Mouse (Mus musculus): ENCODE data around the gene Ndrg2. TPM values are rescaled to one million over a fixed set of nuclear protein-coding genes. Genes with fewer than 3 reads are reported as not detected.
A peak's percentile ranks its signal among the peaks of the same experiment; 100 is the strongest.
"Not testable (repeated sequence)": the region's sequence is repeated elsewhere in the genome, so short reads cannot be mapped to it uniquely, and the experiment has no call there.

The Ndrg2 gene
- polyA plus RNA-seq, 1 experiment from 2014 or later, result 93.3 TPM

DNA sequence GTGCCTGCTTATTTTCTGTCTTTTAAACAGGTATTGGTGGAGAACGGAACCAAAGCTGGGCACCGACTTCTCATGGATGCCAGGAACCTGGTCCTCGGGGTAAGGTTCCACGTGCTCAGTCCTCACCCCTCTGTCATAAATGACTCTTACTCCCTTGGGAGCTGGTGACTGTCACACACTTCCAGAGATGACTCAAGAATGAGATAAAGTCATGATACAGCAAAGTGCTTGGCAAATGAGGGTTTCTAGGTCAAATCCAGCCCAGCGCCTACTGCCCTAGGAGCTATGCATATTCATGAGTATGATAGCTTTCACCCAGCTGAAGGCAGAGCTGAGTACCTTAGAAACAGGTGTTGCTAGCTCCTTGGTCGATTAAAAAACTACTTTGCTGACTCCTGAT is 24.1 kb downstream of the Ndrg2 start:
- ATAC-seq (ENCODE audit: low read depth), result no peak
- peaks cover 43% of the 10 kb centered on the region for H3K36me3 ChIP-seq (ENCODE audit: control insufficient read depth, insufficient read depth, low read length)
- 88% methylated on average over 6 of the region's 6 CpGs for WGBS

DNA sequence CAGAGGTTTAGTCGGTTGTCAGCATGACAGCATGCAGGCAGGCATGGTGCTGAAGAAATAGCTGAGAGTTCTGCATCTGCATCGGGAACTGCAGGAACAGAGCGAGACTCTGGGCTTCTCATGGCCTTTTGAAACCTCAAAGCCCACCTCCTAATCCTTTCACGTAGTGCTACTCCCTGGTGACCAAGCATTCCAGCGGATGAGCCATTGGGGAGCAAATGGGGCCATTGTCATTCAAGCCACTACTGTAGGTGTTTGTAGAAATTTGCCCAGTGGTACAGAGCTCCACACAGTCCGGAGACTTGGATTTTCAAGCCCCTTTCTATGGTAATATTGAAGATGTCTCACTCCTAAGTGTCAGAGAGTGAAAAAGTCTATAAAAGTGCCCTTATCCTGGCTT is 27.9 kb downstream of the Ndrg2 start:
- no peaks in the 10 kb centered on the region for H3K27me3 ChIP-seq (ENCODE audit: control insufficient read depth, insufficient read depth, low read depth, low read length)
- no peak overlapping the region for H3K27ac ChIP-seq (ENCODE audit: low read length)
- 67% methylated on average over 6 of the region's 6 CpGs for WGBS
- H3K4me1 ChIP-seq (replicated peaks; ENCODE audit: control insufficient read depth, insufficient read depth, low read length), result peaks cover 12% of the 10 kb centered on the region
- peaks cover 34% of the 10 kb centered on the region for H3K36me3 ChIP-seq (ENCODE audit: control insufficient read depth, insufficient read depth, low read length)
- H3K4me3 ChIP-seq (ENCODE audit: low read length), result no peak overlapping the region
- H3K9me3 ChIP-seq (ENCODE audit: control insufficient read depth, low read length), result no peaks in the 10 kb centered on the region
- H3K4me2 ChIP-seq (ENCODE audit: low read depth, low read length), result peak overlapping the region; percentile 79; the same call in 1 of the 2 replicates
- no peak overlapping the region for H3K9ac ChIP-seq (ENCODE audit: low read length)
- ATAC-seq (ENCODE audit: low read depth), result no peak

More for the DNA sequence above, 24.1 kb downstream of the Ndrg2 start:
- Histone ChIP-seq H3K4me1 (replicated peaks; ENCODE audit: control insufficient read depth, insufficient read depth, low read length) (peaks cover 16% of the 10 kb centered on the region), H3K27ac (ENCODE audit: low read length) (no peak overlapping the region), H3K9ac (ENCODE audit: low read length) (no peak overlapping the region), H3K9me3 (ENCODE audit: control insufficient read depth, low read length) (no peaks in the 10 kb centered on the region), H3K4me3 (ENCODE audit: low read length) (no peak overlapping the region), H3K27me3 (ENCODE audit: control insufficient read depth, insufficient read depth, low read depth, low read length) (no peaks in the 10 kb centered on the region), H3K4me2 (ENCODE audit: low read depth, low read length) (no peak overlapping the region)

GRCm38 (mm10) chr14:51884598-51885331 is 29.2 kb downstream of the Ndrg2 start, which contains the start of gene Mettl17:
Gene Mettl17 (plus strand): TSS chr14:51884842.
- Histone ChIP-seq H3K4me2 (ENCODE audit: low read depth, low read length) (peak within 1 kb of the TSS; percentile 79), H3K27me3 (ENCODE audit: control insufficient read depth, insufficient read depth, low read depth, low read length) (no peaks in the 10 kb centered on the region), H3K9me3 (ENCODE audit: control insufficient read depth, low read length) (no peaks in the 10 kb centered on the region), H3K4me1 (replicated peaks; ENCODE audit: control insufficient read depth, insufficient read depth, low read length) (peaks cover 12% of the 10 kb centered on the region), H3K36me3 (ENCODE audit: control insufficient read depth, insufficient read depth, low read length) (peaks cover 25% of the 10 kb centered on the region), H3K4me3 (ENCODE audit: low read length) (peak within 1 kb of the TSS; percentile 73), H3K27ac (ENCODE audit: low read length) (peak within 1 kb of the TSS; percentile 76), H3K9ac (ENCODE audit: low read length) (peak within 1 kb of the TSS; percentile 70)
- under 1% methylated on average over 43 of the region's 43 CpGs for WGBS
- peak; percentile 95 for ATAC-seq (ENCODE audit: low read depth)

DNA sequence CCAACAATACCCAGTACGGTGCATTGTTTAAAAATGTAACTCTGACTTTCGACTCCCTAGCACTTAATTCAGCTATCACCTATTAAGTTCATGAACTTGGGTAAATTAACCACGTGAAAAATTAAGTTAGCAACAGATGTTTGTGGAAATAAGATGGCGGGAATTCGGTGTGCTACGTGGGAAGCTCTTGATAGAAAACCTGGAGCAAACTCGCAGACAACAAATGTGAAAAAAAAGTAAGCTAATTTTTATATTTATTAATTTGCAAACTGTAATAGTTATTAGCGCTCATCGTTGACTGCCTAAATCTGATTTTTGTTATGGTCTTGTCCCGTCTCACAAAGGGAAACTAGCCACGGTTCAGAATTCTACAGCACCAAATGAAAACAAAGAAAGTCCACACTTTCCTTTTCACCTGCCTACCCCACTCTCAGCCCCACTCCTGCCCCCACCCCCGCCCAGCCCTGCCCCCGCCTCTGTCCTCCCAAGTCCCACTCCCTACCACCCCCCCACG is 29.9 kb downstream of the Ndrg2 start:
- Histone ChIP-seq H3K4me1 (replicated peaks; ENCODE audit: control insufficient read depth, insufficient read depth, low read length) (peaks cover 12% of the 10 kb centered on the region), H3K27ac (ENCODE audit: low read length) (peak overlapping the region; percentile 67), H3K9ac (ENCODE audit: low read length) (peak overlapping the region; percentile 70), H3K27me3 (ENCODE audit: control insufficient read depth, insufficient read depth, low read depth, low read length) (no peaks in the 10 kb centered on the region), H3K4me2 (ENCODE audit: low read depth, low read length) (peak overlapping the region; percentile 79), H3K4me3 (ENCODE audit: low read length) (peak overlapping the region; percentile 73), H3K36me3 (ENCODE audit: control insufficient read depth, insufficient read depth, low read length) (peaks cover 18% of the 10 kb centered on the region), H3K9me3 (ENCODE audit: control insufficient read depth, low read length) (no peaks in the 10 kb centered on the region)
- ATAC-seq (ENCODE audit: low read depth), result peak; percentile 31
- 2% methylated on average over 14 of the region's 14 CpGs for whole genome bisulfite sequencing

DNA sequence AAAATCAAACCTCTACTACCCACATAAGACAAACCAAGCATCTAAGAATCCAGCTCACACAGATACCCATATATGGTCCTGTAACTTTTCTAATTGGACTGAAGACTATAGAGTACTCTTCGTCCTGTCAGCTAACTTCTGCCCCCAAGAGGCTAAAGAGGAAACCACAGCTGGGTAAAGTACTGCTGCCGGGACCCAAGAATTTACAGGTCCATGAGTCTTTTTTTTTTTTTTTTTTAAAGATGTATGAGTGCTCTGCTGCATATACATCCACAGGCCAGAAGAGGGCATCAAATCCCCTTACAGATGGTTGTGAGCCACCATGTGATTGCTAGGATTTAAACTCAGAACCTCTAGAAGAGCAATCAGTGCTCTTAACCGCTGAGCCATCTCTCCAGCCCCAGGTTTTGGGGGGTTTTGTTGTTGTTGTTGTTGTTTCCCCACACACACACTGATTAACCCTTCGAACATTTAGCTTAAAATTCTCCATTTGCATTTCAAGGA is 30.4 kb downstream of the Ndrg2 start:
- WGBS, result 0% methylated on average over 4 of the region's 4 CpGs
- Histone ChIP-seq H3K9ac (ENCODE audit: low read length) (peak overlapping the region; percentile 70; the same call in 1 of the 2 replicates), H3K27ac (ENCODE audit: low read length) (peak overlapping the region; percentile 67), H3K4me1 (replicated peaks; ENCODE audit: control insufficient read depth, insufficient read depth, low read length) (peaks cover 12% of the 10 kb centered on the region), H3K27me3 (ENCODE audit: control insufficient read depth, insufficient read depth, low read depth, low read length) (no peaks in the 10 kb centered on the region), H3K4me2 (ENCODE audit: low read depth, low read length) (peak overlapping the region; percentile 79), H3K9me3 (ENCODE audit: control insufficient read depth, low read length) (no peaks in the 10 kb centered on the region), H3K36me3 (ENCODE audit: control insufficient read depth, insufficient read depth, low read length) (peaks cover 16% of the 10 kb centered on the region), H3K4me3 (ENCODE audit: low read length) (peak overlapping the region; percentile 73)
- peak; percentile 50 for ATAC-seq (ENCODE audit: low read depth)

DNA sequence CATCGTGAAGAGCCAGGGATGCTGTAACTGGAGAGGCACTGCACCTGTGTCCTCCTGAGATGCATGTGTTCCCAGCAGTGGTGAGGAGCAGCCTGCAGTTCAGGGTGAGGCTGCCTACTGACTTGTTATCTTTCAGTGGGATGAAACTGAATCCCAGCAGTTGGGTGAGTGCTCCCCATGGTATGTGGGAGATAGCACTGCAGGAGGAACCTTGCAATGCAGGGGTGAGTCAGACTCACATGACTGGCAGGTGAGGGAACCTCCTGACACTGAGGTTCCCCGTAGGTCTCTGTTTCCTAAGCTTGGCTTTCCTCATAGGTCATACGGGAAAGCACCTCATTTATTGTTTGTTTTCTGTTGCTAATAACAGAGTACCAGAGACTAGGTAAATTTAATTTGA is 36.4 kb downstream of the Ndrg2 start:
- Histone ChIP-seq H3K4me3 (ENCODE audit: low read length) (no peak overlapping the region), H3K27me3 (ENCODE audit: control insufficient read depth, insufficient read depth, low read depth, low read length) (no peaks in the 10 kb centered on the region), H3K4me2 (ENCODE audit: low read depth, low read length) (no peak overlapping the region), H3K4me1 (replicated peaks; ENCODE audit: control insufficient read depth, insufficient read depth, low read length) (no peaks in the 10 kb centered on the region), H3K9me3 (ENCODE audit: control insufficient read depth, low read length) (no peaks in the 10 kb centered on the region), H3K27ac (ENCODE audit: low read length) (no peak overlapping the region), H3K9ac (ENCODE audit: low read length) (no peak overlapping the region), H3K36me3 (ENCODE audit: control insufficient read depth, insufficient read depth, low read length) (no peaks in the 10 kb centered on the region)
- no peak for ATAC-seq (ENCODE audit: low read depth)
- WGBS, result 70% methylated on average over 3 of the region's 3 CpGs

DNA sequence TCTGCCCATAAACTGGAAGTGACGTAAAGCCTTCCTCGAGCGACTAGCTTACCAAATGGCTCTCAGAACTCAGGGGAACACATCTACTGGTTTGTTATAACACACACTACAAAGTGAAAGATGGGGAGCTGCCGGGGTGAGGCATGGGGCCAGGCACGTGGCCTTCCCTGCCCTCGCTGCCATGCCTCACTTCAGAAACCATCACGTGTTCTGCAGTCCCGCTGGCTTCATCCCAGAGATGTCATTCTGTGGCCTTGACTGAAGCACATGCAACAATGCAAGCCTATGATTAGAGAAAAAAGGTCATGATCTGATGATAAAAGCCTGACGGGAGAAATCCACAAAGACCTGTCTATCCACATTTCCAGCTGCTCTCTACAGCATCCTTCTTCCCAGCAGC is 42.2 kb downstream of the Ndrg2 start:
- no peak overlapping the region for H3K4me2 ChIP-seq (ENCODE audit: low read depth, low read length)
- no peak for ATAC-seq (ENCODE audit: low read depth)
- H3K27ac ChIP-seq (ENCODE audit: low read length), result no peak overlapping the region
- H3K4me3 ChIP-seq (ENCODE audit: low read length), result no peak overlapping the region
- H3K9me3 ChIP-seq (ENCODE audit: control insufficient read depth, low read length), result no peaks in the 10 kb centered on the region
- H3K9ac ChIP-seq (ENCODE audit: low read length), result no peak overlapping the region
- H3K4me1 ChIP-seq (replicated peaks; ENCODE audit: control insufficient read depth, insufficient read depth, low read length), result no peaks in the 10 kb centered on the region
- no peaks in the 10 kb centered on the region for H3K27me3 ChIP-seq (ENCODE audit: control insufficient read depth, insufficient read depth, low read depth, low read length)
- 65% methylated on average over 9 of the region's 9 CpGs for WGBS
- H3K36me3 ChIP-seq (ENCODE audit: control insufficient read depth, insufficient read depth, low read length), result no peaks in the 10 kb centered on the region

GRCm38 (mm10) chr14:51870756-51871155 is 43.2 kb downstream of the Ndrg2 start:
- 64% methylated on average over 2 of the region's 2 CpGs for WGBS
- no peaks in the 10 kb centered on the region for H3K9me3 ChIP-seq (ENCODE audit: control insufficient read depth, low read length)
- no peak overlapping the region for H3K4me2 ChIP-seq (ENCODE audit: low read depth, low read length)
- H3K27me3 ChIP-seq (ENCODE audit: control insufficient read depth, insufficient read depth, low read depth, low read length), result no peaks in the 10 kb centered on the region
- H3K36me3 ChIP-seq (ENCODE audit: control insufficient read depth, insufficient read depth, low read length), result no peaks in the 10 kb centered on the region
- no peak overlapping the region for H3K9ac ChIP-seq (ENCODE audit: low read length)
- H3K27ac ChIP-seq (ENCODE audit: low read length), result no peak overlapping the region
- H3K4me3 ChIP-seq (ENCODE audit: low read length), result no peak overlapping the region
- no peak for ATAC-seq (ENCODE audit: low read depth)
- no peaks in the 10 kb centered on the region for H3K4me1 ChIP-seq (replicated peaks; ENCODE audit: control insufficient read depth, insufficient read depth, low read length)

DNA sequence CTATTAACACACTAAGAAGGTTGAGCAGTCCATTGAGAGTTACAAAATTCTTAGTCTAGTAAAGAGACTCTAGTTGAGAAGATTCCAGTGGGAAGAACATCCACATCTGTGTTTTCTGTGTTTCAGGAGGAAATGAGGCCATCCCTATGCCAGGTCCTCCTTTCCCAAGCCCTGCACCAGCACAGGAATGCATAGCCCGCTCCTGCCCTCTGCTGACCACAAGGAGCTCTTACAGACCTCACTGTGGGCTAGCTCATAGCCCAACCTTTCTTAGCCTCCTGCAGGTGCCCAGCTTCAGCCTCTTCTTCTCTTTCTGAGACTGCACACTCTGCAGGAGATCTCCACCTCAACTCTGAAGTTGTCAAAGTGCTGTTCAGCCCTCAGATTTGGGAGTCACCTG is 50.4 kb downstream of the Ndrg2 start:
- H3K27me3 ChIP-seq (ENCODE audit: control insufficient read depth, insufficient read depth, low read depth, low read length); H3K9ac ChIP-seq (ENCODE audit: low read length); H3K4me2 ChIP-seq (ENCODE audit: low read depth, low read length); H3K9me3 ChIP-seq (ENCODE audit: control insufficient read depth, low read length); H3K36me3 ChIP-seq (ENCODE audit: control insufficient read depth, insufficient read depth, low read length); ATAC-seq (ENCODE audit: low read depth); H3K4me1 ChIP-seq (replicated peaks; ENCODE audit: control insufficient read depth, insufficient read depth, low read length); H3K4me3 ChIP-seq (ENCODE audit: low read length); H3K27ac ChIP-seq (ENCODE audit: low read length): not testable (repeated sequence)
- WGBS, result 0% methylated on average over 1 of the region's 1 CpGs
